Mouse (Mus musculus) liver, embryonic 14.5 days (tissue): ENCODE measurements around the gene Tor2a.

Experiments used
- CTCF ChIP-seq: IDR thresholded peaks from 2 replicates; pipeline ENCODE4 v1.5.1; 2016; ENCODE audit warnings: antibody characterized with exemption, low read depth, control low read depth
- EP300 ChIP-seq: IDR thresholded peaks from 2 replicates; pipeline ENCODE4 v1.6.1; 2016; ENCODE audit warnings: antibody characterized with exemption, low read depth

DNA sequence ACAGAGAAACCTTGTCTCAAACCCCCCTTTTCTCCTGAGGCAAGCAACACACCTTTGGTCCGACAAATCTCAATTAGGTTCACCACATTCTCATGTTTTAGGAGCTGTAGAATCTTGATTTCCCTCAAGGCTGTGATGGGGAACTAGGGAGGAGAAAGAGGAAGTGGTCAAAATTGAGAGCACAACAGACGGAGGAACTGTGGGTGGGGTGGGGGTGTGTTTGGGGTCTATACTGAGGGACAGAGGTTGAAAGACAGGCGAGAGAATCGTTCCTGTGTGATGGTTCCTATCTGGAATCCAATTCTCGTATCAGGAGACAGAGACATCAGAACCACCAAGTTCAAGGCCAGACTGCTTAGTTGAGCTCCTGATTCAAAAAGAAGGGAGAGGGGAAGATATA, 46.6 kb upstream of the Tor2a start:
- TF ChIP-seq CTCF (no peak), EP300 (no peak)
